Mouse (Mus musculus): ENCODE results near the gene Stk35.

DNA sequence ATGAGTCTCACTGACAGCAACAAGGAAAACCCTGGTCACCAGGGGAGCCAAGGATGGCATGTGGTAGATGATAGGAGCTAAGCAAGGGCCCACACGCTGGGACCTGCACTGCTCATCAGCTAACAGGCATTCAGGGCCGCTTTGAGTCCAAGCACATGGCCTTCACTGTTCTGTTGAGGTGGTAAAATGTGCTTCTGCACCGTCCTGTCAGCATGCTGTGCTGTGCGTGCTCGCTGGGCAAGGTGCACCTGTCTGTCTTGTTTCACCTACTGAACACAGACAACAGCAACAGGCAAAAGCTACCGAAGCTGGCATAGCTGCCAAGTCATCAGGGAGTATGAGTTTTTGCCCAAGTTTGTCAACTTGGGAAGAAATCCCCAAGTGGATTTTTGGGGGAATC lies 23.9 kb downstream of the Stk35 start:
- TF ChIP-seq POLR2A (IDR thresholded peaks at IDR 0.05; ENCODE audit: insufficient read depth, low read length) (no peak), CTCF (IDR thresholded peaks at IDR 0.05; ENCODE audit: low read depth, low read length) (no peak), EP300 (IDR thresholded peaks at IDR 0.05; ENCODE audit: insufficient read depth, low read depth, low read length) (no peak)

Data from ES-Bruce4 (cell line).